In genomic region chr4:148885401-148885800, GRCm38 (mm10) we compare ENCODE assay signal across 13 mouse cellular contexts.
DNase-seq lines count a peak whose midpoint lies in the region; ATAC-seq lines count a peak whose summit lies in the region.
"Had no signal": no experiment of that assay in that cellular context is flagged by ENCODE, and none has a peak within 500 bp of the region (broad histone marks: within the 10 kb centered on the region; RNA-seq: fewer than 3 reads in every experiment).

No protein-coding gene starts in this region.

- ATAC-seq in neural tube, embryonic 11.5 days (ENCODE audit: insufficient read depth, low FRiP score, low TSS enrichment) = peak; percentile 60
- peak; percentile 45 for ATAC-seq in intestine, embryonic 16.5 days
- peak; percentile 23; the same call in 1 of the 2 replicates for ATAC-seq in stomach, embryonic 16.5 days (ENCODE audit: insufficient read depth, low FRiP score)

- peak overlapping the region; percentile 12; the same call in 1 of the 2 replicates for H3K4me2 ChIP-seq in neural tube, embryonic 11.5 days (ENCODE audit: low read depth)
- no peak overlapping the region for H3K4me2 ChIP-seq in intestine, embryonic 16.5 days (ENCODE audit: low read depth, low read length)
- no peak overlapping the region for H3K4me2 ChIP-seq in stomach, embryonic 16.5 days (ENCODE audit: low read depth, low read length)
- H3K4me2 ChIP-seq: liver, embryonic 13.5 days had no signal

- H3K4me1 ChIP-seq in neural tube, embryonic 11.5 days (ENCODE audit: control insufficient read depth, insufficient read depth, low read length) = peaks cover 30% of the 10 kb centered on the region
- peaks cover 13% of the 10 kb centered on the region for H3K4me1 ChIP-seq in intestine, embryonic 16.5 days (ENCODE audit: control insufficient read depth, insufficient read depth, low read length)
- peaks cover 17% of the 10 kb centered on the region for H3K4me1 ChIP-seq in stomach, embryonic 16.5 days (ENCODE audit: control insufficient read depth, insufficient read depth, low read length)

- no peaks in the 10 kb centered on the region for H3K9me3 ChIP-seq in neural tube, embryonic 11.5 days (ENCODE audit: control insufficient read depth, low read length)
- no peaks in the 10 kb centered on the region for H3K9me3 ChIP-seq in intestine, embryonic 16.5 days (ENCODE audit: control insufficient read depth, low read length)
- no peaks in the 10 kb centered on the region for H3K9me3 ChIP-seq in stomach, embryonic 16.5 days (replicated peaks; ENCODE audit: control insufficient read depth, low read length)
- H3K9me3 ChIP-seq: liver, embryonic 13.5 days had no signal

- peak; percentile 44 to 54 for DNase-seq in cerebellum, postnatal 10 days
- DNase-seq in cerebellum, adult 11-12 months = no peak
- DNase-seq in neural tube, embryonic 11.5 days (ENCODE audit: low spot score) = peak; percentile 55
- no peak for DNase-seq in neural tube, embryonic 10.5 days (ENCODE audit: extremely low spot score, low spot score)
- no peak for DNase-seq in adrenal gland, postnatal 25 days
- no peak for DNase-seq in thymus, postnatal 14 days
- DNase-seq: heart, postnatal 14 days; kidney, postnatal 10 days; liver, embryonic 13.5 days; thymus, adult 2 months had no signal

- H3K9ac ChIP-seq in neural tube, embryonic 11.5 days (ENCODE audit: low read length) = no peak overlapping the region
- H3K9ac ChIP-seq in intestine, embryonic 16.5 days (ENCODE audit: low read depth, low read length) = 0 out of 2 replicates have a peak overlapping the region, but pooled peaks have one; percentile 40
- 0 out of 2 replicates have a peak overlapping the region, but pooled peaks have one; percentile 16 for H3K9ac ChIP-seq in stomach, embryonic 16.5 days (ENCODE audit: low read length)
- H3K9ac ChIP-seq: liver, embryonic 13.5 days had no signal

- 36% methylated on average over 10 of the region's 10 CpGs for WGBS in neural tube, embryonic 11.5 days
- WGBS in intestine, embryonic 16.5 days = 32% methylated on average over 10 of the region's 10 CpGs
- 24% methylated on average over 10 of the region's 10 CpGs for WGBS in stomach, embryonic 16.5 days

- no peaks in the 10 kb centered on the region for H3K36me3 ChIP-seq in neural tube, embryonic 11.5 days (ENCODE audit: control insufficient read depth, insufficient read depth, low read length)
- H3K36me3 ChIP-seq in intestine, embryonic 16.5 days (ENCODE audit: control insufficient read depth, insufficient read depth, low read length) = no peaks in the 10 kb centered on the region
- H3K36me3 ChIP-seq in stomach, embryonic 16.5 days (ENCODE audit: control insufficient read depth, insufficient read depth, low read length) = no peaks in the 10 kb centered on the region
- H3K36me3 ChIP-seq: liver, embryonic 13.5 days had no signal

- H3K27me3 ChIP-seq in neural tube, embryonic 11.5 days (ENCODE audit: control insufficient read depth, insufficient read depth, low read length) = peaks cover 86% of the 10 kb centered on the region
- H3K27me3 ChIP-seq in intestine, embryonic 16.5 days (replicated peaks; ENCODE audit: control insufficient read depth, insufficient read depth, low read length) = peaks cover 2% of the 10 kb centered on the region; the same call in 1 of the 2 replicates
- peaks cover 19% of the 10 kb centered on the region for H3K27me3 ChIP-seq in stomach, embryonic 16.5 days (ENCODE audit: control insufficient read depth, insufficient read depth, low read length)

- H3K27ac ChIP-seq in neural tube, embryonic 11.5 days (ENCODE audit: low read depth, low read length) = peak overlapping the region; percentile 67; the same call in 1 of the 2 replicates
- H3K27ac ChIP-seq in intestine, embryonic 16.5 days (ENCODE audit: low read length) = peak overlapping the region; percentile 51; the same call in 1 of the 2 replicates
- peak overlapping the region; percentile 39; the same call in 1 of the 2 replicates for H3K27ac ChIP-seq in stomach, embryonic 16.5 days (ENCODE audit: low read length)
- H3K27ac ChIP-seq: liver, embryonic 13.5 days; macrophage had no signal

- H3K4me3 ChIP-seq in neural tube, embryonic 11.5 days (ENCODE audit: low read depth, low read length) = no peak overlapping the region
- H3K4me3 ChIP-seq in intestine, embryonic 16.5 days (ENCODE audit: low read length) = no peak overlapping the region
- H3K4me3 ChIP-seq in stomach, embryonic 16.5 days (replicated peaks; ENCODE audit: low read length) = no peak overlapping the region
- H3K4me3 ChIP-seq: liver, embryonic 13.5 days had no signal

Comparison
In these comparisons a context has a peak if more than half of its experiments do, and no peak if none do; other contexts are left out.
1. DNase-seq: peak in cerebellum, postnatal 10 days (2 of 2) and neural tube, embryonic 11.5 days (single experiment); none in cerebellum, adult 11-12 months (single experiment), neural tube, embryonic 10.5 days (single experiment), adrenal gland, postnatal 25 days (single experiment) and thymus, postnatal 14 days (single experiment).
2. Peak in every context shown above with its lines, with median percentiles within 50 percentile points of each other: ATAC-seq and H3K27ac ChIP-seq.